Mouse (Mus musculus): ENCODE results near the gene Shox2.

Shox2 gene

DNA sequence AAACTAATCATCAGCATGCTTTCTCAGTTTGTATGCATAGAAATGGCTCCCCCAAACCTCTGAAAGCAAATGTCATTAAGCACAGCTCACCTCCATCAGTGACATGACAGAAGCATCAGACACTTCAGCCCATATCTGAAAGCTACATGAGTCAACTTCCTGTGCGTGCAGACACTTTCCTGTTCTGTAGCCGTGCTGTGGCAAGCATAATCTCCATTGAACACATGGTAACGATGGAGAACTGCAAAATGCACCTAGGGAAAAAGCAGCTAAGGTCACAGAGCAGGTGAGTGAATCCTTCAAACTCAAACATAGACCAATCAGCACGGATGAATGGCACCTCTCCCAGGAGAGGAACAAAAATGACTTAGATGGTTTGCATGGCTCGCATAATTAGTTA is 21.6 kb downstream of the Shox2 start:
- DNase-seq, result no peak

DNA sequence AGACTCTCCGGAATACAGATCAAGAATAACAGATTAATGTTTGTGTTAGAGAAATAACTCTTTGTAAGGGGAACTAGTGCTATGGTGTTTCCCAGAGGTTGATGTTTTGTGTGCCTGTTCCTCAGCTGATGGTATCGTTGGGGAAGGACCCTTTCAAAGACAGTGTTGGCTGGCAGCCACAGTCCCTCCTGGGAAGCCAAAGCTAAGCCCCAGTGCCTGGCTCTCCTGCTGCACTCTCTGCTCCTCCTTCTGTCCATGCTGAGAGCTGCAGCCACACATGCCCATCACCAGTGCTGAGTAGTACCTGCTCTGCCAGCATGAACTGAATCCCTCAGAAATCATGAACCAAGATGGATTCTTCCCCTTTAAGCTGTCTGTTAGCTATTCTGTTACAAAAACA is 26.4 kb downstream of the Shox2 start:
- no peak for DNase-seq

DNA sequence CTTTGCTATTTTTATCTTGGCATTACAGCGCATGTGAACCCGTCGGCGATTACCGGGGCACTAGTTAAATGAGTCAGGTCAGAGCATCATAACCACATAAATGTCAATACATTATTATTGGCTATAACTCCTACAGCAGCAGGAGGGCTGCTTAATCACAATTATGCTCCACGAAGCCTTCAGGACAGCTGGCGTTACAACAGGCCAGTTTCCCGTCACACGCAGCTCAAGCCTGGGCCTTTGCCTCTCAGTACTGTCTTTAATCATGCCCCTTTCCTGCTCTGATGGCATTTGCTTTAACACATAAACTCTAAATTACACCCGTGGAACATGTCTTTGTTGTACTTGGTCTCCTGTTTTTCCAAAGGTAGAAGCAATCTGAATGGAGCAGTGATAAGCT is 41.9 kb downstream of the Shox2 start:
- no peak for DNase-seq

DNA sequence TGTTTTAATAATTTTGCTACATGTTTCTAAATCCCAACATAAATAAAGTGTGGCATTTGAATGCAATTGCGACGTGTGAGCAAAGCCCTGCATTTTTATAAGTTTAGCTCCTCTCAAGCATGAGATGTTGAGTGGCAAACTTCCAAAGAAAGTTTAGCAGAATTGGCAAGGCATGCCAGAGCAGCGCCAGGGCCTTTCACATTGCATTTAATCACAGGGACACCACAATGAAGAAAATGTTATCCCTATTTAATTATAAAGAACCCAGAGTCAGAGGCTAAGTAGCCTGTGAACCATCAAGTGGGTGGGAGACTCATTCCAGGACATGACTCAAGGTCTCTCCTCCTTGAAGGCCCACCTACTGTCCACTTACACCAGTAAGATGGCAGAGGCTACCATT is 59.1 kb downstream of the Shox2 start:
- DNase-seq, result peak; percentile 6
